Mouse (Mus musculus) testis, adult 2 months (tissue): Measurements from ENCODE around the gene Caln1.

Source experiments
- CTCF ChIP-seq: fragments of 200-500 bp; IDR thresholded peaks from 2 replicates; pipeline ENCODE4 v1.5.1; 2012; ENCODE audit warnings: low read depth, mild to moderate bottlenecking, inconsistent platforms, low read length, moderate library complexity; ENCODE audit not compliant: control insufficient read depth, insufficient read depth, insufficient replicate concordance
- POLR2A ChIP-seq: fragments of 200-500 bp; IDR thresholded peaks from 2 replicates; pipeline ENCODE4 v1.6.1; 2012; ENCODE audit warnings: low read depth, mild to moderate bottlenecking, inconsistent platforms, low read length, moderate library complexity; ENCODE audit not compliant: control insufficient read depth

DNA sequence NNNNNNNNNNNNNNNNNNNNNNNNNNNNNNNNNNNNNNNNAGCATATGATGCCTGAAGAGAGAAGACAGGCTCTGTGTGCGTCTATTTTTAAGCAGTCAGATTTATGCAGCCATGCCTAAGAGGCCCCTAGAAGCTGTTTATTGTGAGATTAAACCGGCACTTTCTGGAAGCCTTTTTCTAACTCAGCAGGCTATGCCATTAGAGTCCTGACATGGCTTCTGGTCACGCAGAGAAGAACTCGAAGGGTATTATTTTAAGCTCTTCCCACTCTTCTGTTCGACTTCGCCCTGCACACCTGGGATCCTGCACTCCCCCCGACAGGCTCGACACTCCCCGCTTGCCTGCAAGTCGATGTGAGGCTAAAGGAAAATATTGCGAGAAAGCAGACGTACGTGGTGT, 372.9 kb downstream of the Caln1 start:
- no peak for TF ChIP-seq CTCF
- no peak for TF ChIP-seq POLR2A
